Mouse (Mus musculus): ENCODE data around the gene Fntb.
A peak's percentile ranks its signal among the peaks of the same experiment; 100 is the strongest.

Gene Fntb

DNA sequence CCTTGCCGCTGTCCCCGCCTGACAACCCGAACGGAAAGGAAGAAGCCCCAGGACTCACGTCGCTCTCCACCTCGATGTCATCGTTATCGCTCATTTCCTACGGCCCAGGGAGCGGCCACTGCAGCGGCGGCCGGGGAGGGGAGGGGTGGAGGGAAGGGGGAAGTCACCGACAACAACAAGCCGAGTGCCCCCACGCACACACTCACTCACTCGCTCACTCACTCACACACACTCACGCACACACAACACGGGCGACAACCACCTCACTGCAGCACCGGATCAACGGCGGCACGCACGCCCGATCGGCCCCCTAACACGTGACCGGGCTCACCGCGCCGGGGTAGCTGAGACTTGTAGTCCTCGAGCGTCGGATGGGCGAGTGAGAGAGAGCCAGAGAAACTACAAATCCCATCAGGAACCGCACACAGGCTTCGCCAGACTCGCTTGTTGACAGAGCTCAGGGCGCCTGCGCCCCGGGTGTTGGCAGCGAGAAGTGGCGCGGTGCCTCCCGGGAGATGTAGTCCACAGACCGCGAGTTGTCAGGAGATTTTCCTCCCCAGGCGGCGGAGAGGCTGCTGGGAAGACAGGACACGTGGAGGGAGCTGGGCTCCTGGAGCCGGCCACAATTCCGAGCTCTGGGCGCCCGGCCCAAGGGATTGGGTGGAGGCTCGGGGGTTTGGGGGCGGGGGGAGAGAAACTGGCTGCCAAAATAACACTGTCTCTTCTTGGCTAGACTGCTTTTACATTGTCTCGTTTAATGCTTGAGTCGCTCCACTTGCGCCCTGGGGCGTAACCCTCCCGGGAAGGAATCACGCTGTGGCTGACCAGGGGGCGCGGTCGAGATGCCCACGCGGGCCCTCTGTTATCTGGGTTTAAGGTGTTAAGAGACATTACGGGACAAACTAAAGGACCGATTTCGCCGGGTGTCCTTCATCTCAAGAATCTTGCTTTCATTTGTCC, 196.8 kb downstream of the Fntb start, which contains the start of gene Max:
Gene Max (minus strand): TSS at position 270 of the 960 bp plus-strand sequence.
- peak; percentile 99 for DNase-seq

DNA sequence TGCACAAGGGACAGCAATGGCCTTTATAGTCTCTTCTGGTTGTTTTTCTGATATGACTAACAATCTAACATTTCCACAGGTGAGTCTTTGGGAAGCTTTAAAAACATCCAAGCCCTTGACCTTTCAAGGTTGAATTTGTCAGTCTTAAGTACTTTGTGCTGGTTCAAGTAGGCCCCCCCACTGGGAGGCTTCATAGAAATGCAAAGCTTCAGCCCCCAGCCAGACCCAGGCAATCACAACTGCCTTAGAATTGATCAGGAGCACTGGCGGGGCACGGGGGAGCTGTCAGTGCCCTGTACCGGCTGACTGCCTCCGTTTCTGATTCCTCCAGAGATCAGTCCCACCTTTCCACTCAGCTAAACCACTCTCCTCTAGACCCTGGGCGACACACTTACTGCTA, 199.7 kb downstream of the Fntb start:
- DNase-seq = no peak

DNA sequence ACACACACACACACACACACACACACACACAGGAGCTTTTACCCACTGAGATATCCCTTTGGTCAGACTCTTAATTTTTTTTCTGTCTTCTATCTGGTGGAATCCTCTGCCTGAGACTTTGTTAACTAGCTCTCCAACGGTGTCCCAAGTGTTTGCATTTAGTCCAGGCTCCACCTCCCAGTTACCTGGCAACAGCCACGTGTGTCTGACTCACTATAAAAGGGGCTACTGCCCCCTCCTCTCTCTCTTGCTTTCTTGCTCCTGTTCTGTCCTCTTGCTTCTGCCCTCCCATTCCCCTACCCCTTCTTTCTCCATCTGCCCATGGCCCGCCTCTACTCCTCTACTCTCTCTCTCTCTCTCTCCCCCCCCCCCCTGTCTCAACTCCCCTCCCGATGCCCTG, 200.5 kb downstream of the Fntb start:
- no peak for DNase-seq

Measured in kidney, adult 9 months (tissue).